Mouse (Mus musculus) cerebellum, adult 2 months (tissue): Measurements from ENCODE around the gene Pcsk1n.

Source experiments
- CTCF ChIP-seq: fragments of 200-500 bp; IDR thresholded peaks from 2 replicates; pipeline ENCODE4 v1.5.1; 2011; ENCODE audit warnings: low read depth, mild to moderate bottlenecking, control low read depth, low read length, moderate library complexity, borderline replicate concordance; ENCODE audit not compliant: insufficient read depth
- POLR2A ChIP-seq: fragments of 200-500 bp; IDR thresholded peaks from 2 replicates; pipeline ENCODE4 v1.6.1; 2011; ENCODE audit warnings: low read length, control low read depth, borderline replicate concordance; ENCODE audit not compliant: insufficient read depth

- TF ChIP-seq CTCF: no peak
- no peak for TF ChIP-seq POLR2A
These were observed 44.4 kb downstream of the Pcsk1n start for GRCm38 (mm10) chrX:7963829-7964626.
